In genomic region chr9:9564551-9564950, GRCm38 (mm10) we compare ENCODE assay signal across 11 mouse cellular contexts.
A peak's percentile ranks its signal among the peaks of the same experiment; 100 is the strongest.
DNase-seq lines count a peak whose midpoint lies in the region; ATAC-seq and TF ChIP-seq lines count a peak whose summit lies in the region.
"Had no signal": no experiment of that assay in that cellular context is flagged by ENCODE, and none has a peak within 500 bp of the region (broad histone marks: within the 10 kb centered on the region; RNA-seq: fewer than 3 reads in every experiment).

No protein-coding gene starts in this region.

- DNase-seq in adrenal gland, postnatal 14 days = peak; percentile 8
- DNase-seq in adrenal gland, adult 18-20 months (ENCODE audit: low spot score in 2 of 2) = no peak
- DNase-seq in lung, embryonic 14.5 days = peak; percentile 26
- no peak for DNase-seq in lung, adult 2 months
- peak; percentile 93 for DNase-seq in kidney, adult 2 months
- peak; percentile 92 for DNase-seq in kidney, postnatal 36 days
- no peak for DNase-seq in heart, adult 11 months

- H3K9ac ChIP-seq in lung, embryonic 14.5 days = no peak overlapping the region
- H3K9ac ChIP-seq: heart, embryonic 15.5 days; limb, embryonic 15.5 days had no signal

- H3K36me3 ChIP-seq in lung, embryonic 14.5 days (ENCODE audit: insufficient read depth) = no peaks in the 10 kb centered on the region
- no peaks in the 10 kb centered on the region for H3K36me3 ChIP-seq in kidney, adult 2 months (ENCODE audit: control insufficient read depth, insufficient read depth, low read length)
- H3K36me3 ChIP-seq: heart, embryonic 15.5 days; hindbrain, embryonic 10.5 days; limb, embryonic 15.5 days had no signal

- TF ChIP-seq CTCF in lung, embryonic 14.5 days (IDR thresholded peaks at IDR 0.05; ENCODE audit: low read depth) = no peak
- TF ChIP-seq CTCF in lung, adult 2 months (IDR thresholded peaks at IDR 0.05; ENCODE audit: insufficient read depth, low read length) = no peak
- TF ChIP-seq CTCF in kidney, adult 2 months (conservative IDR thresholded peaks at IDR 0.05; ENCODE audit: insufficient read depth, insufficient read length, low read depth, low read length) = no peak

- TF ChIP-seq POLR2A in lung, adult 2 months (IDR thresholded peaks at IDR 0.05; ENCODE audit: borderline replicate concordance, extremely low read depth, low read depth, low read length) = no peak
- TF ChIP-seq POLR2A in kidney, adult 2 months (IDR thresholded peaks at IDR 0.05; ENCODE audit: low read depth, low read length) = no peak

- H3K4me3 ChIP-seq in lung, embryonic 14.5 days (ENCODE audit: low read depth, low read length) = no peak overlapping the region
- H3K4me3 ChIP-seq in lung, adult 2 months (replicated peaks; ENCODE audit: extremely low read depth, low read depth, low read length) = no peak overlapping the region
- no peak overlapping the region for H3K4me3 ChIP-seq in kidney, adult 2 months (ENCODE audit: insufficient read depth, low read depth, low read length)
- H3K4me3 ChIP-seq: heart, embryonic 15.5 days; hindbrain, embryonic 10.5 days; limb, embryonic 15.5 days had no signal

- no peaks in the 10 kb centered on the region for H3K4me1 ChIP-seq in lung, embryonic 14.5 days (ENCODE audit: insufficient read depth)
- no peaks in the 10 kb centered on the region for H3K4me1 ChIP-seq in lung, adult 2 months (ENCODE audit: control insufficient read depth, insufficient read depth, low read length)
- peaks cover 13% of the 10 kb centered on the region for H3K4me1 ChIP-seq in kidney, adult 2 months (ENCODE audit: control insufficient read depth, insufficient read depth, low read length)
- H3K4me1 ChIP-seq: heart, embryonic 15.5 days; hindbrain, embryonic 10.5 days; limb, embryonic 15.5 days had no signal

- H3K4me2 ChIP-seq in lung, embryonic 14.5 days = no peak overlapping the region
- H3K4me2 ChIP-seq: heart, embryonic 15.5 days; limb, embryonic 15.5 days had no signal

- H3K27me3 ChIP-seq in lung, embryonic 14.5 days (ENCODE audit: insufficient read depth, low read length) = no peaks in the 10 kb centered on the region
- H3K27me3 ChIP-seq in kidney, adult 2 months (replicated peaks; ENCODE audit: control insufficient read depth, insufficient read depth, low read length) = no peaks in the 10 kb centered on the region
- H3K27me3 ChIP-seq: heart, embryonic 15.5 days; limb, embryonic 15.5 days had no signal

- ATAC-seq in lung, embryonic 14.5 days (ENCODE audit: insufficient read depth) = no peak
- no peak for ATAC-seq in activated CD4-positive, CD25-positive, alpha-beta regulatory T cell, adult 4 months

- no peaks in the 10 kb centered on the region for H3K9me3 ChIP-seq in lung, embryonic 14.5 days (ENCODE audit: low read depth, low read length)
- H3K9me3 ChIP-seq: heart, embryonic 15.5 days; hindbrain, embryonic 10.5 days; limb, embryonic 15.5 days had no signal

- no peak overlapping the region for H3K27ac ChIP-seq in lung, embryonic 14.5 days (ENCODE audit: low read depth)
- peak overlapping the region; percentile 87; the same call in 1 of the 2 replicates for H3K27ac ChIP-seq in kidney, adult 2 months (ENCODE audit: insufficient read depth, low read depth, low read length)
- H3K27ac ChIP-seq: heart, embryonic 15.5 days; hindbrain, embryonic 10.5 days; limb, embryonic 15.5 days had no signal

Comparison
In these comparisons a context has a peak if more than half of its experiments do, and no peak if none do; other contexts are left out.
1. DNase-seq: peak in adrenal gland, postnatal 14 days (single experiment), lung, embryonic 14.5 days (single experiment), kidney, adult 2 months (single experiment) and kidney, postnatal 36 days (2 of 2); none in adrenal gland, adult 18-20 months (0 of 2), lung, adult 2 months (single experiment) and heart, adult 11 months (single experiment).